Mouse (Mus musculus) mouse trophoblast stem cell (cell line): ENCODE measurements around the gene Ninj2.

Source experiments
- in situ Hi-C, 2 experiments: fragments of 300-500 bp; cut with MseI, MboI; formaldehyde crosslinking; loops; 2 replicates in 1 of 2; 3 replicates in 1 of 2; pipeline ENCODE4 v1.15.1; 2025

Ninj2 gene

DNA sequence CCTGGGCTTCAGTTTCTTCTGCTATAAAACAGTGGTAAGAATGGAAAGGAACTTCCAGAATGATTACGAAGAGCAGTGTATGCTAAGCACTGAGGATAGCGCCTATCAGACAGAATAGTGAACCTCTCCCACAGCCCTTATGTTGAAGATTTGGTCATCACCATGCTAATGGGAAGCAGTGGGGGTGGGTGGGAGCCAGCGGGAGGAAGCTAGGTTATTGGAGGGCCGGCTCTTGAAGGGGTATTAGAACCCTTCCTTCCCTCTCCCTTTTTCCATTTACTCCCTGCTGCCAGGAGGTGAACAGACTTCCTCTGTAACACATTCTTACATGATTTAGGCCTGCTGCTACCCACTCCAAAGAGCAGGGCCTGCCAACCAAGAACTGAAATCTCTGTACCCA lies 1.2 kb upstream of the Ninj2 start:
- in situ Hi-C loops = no loop called here

DNA sequence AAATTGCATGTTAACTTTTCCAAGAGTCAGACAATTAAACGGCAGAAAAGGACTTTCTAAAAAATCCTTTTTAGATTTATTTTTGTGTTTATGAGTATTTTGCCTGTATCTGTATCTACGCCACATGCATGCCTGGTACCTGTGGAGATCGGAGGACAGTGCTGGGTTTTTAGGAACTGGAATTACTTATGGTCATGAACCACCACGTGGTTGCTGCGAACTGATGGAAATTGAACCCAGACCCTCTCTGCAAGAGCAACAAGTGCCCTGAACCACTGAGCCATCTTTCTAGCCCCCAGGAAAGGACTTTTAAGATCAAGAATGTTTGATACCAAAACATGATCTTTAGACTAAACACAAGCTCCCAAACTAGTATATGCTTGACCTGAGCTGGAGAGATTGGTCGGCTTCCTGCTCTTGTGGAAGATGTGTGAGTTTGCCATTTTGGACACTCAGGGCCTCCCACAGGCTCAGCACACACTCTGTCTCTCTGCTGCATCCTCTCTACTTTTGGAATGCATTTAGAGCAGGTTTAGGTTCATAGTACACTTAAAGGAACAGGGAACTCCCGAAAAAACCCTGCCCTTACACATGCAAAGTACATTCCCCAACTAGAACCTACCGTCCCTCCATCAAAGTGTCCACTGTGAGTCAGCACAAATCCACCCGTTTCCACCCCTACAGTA lies 1.1 kb downstream of the Ninj2 start:
- in situ Hi-C loops = no loop called here

DNA sequence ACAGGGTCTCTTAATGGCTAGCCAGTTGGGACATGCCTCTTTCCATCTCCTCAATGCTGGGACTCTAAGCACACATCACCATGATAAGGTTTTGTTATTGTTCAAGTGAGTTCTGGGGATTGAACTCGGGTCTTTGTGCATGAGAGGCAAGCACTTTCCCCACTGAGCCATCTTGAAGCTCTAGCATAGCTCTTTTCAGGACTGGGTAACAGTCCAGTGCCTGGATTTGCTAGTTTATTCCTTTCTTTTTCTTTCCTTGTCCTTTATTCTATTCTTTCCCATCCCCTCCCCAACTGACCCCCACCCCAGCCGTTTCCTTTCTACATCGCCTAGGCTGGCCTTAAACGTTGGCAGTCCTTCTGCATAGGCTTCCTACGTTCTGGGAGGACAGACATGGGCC lies 1.9 kb downstream of the Ninj2 start:
- in situ Hi-C loops = no loop called here

DNA sequence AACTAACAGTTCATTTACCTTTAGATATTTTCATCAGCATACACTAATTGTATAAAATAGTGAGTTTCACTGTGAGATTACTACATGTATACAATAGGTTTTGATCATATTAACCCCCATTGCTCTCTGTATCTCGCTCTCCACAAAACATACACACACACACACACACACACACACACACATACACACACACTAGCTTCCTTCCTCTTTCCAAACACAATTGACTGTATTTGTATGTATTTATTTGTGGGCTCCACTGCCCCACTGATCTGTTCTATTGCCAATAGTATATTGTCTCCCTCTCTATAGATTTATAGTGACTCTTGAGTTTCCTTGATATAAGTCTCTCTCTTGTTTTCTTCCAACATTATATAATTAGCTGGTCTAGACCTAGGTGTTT lies 2.4 kb downstream of the Ninj2 start:
- in situ Hi-C loops = no loop called here

DNA sequence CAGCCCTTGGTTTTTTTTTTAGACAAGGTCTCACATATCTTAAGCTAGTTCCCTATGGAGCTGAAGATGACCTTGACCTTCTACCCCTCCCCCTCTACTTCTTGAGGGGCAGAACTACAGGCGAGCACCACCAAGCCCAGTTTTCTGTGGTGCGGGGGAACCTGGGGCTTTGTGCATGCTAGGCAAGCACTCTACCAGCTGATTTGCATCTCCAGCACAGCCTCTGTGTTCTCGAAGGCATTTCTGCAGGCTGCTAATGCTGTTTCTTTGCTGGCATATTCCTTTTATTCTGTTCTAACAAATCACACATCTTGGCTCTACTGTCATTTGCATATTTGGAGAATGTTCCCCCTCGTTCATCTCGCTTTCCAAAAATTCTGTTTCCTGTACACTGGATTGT lies 6.2 kb downstream of the Ninj2 start:
- in situ Hi-C loops = no loop called here

DNA sequence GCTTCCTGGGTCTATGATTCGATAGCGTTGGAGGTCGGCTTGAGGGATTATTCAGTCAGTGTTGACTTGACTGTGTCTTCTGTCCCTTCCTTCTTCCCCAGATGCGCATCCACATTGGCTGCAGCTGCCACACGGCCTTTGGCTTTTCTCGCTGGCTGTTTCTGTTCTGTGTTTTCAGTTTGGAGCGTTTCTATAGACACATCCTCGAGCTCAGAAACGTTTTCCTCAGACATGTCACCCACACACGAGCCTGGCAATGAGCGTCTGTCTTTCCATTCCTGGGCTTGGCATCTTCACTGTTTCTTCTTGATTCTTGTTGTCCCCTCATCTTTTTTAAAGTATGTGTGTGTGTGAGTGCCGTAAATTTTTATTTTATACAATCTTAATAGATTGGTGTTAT lies 8.1 kb downstream of the Ninj2 start:
- in situ Hi-C loops = no loop called here

DNA sequence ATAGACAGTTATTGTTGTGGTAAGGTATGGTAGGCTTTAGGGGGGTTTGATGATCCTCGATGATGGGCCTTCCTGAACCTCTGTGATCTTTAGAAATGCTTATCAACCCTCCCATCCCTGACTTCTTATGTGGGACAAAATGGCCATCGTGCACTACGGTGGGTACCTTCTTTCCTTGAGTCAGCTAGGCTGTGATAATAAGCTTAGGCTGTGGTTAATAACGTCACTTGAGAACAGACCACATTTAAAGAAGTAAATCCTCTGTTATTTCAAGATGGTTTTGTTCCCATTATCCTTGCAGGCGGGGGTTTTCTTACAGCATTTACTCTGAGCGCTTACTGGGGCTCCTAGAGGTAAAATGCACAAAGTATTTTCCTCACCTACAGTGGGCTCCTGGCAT lies 8.8 kb downstream of the Ninj2 start:
- in situ Hi-C loops = no loop called here

DNA sequence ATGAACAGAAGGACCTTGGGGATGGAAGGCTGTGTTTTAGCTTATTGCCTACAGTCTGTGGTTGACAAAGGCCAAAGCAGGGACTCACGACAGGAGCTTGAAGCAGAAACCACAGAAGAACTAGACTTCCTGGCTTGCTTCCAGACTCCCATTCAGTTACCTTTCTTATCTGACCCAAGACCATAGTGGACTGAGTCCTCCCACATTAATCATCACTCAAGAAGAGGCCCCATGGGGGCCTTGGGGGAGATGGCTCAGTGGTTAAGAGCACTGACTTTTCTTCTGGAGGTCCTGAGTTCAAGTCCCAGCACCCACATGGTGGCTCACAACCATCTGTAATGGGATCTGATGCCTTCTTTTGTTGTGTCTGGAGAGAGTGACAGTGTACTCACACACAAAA lies 10.0 kb downstream of the Ninj2 start:
- in situ Hi-C loops = no loop called here

DNA sequence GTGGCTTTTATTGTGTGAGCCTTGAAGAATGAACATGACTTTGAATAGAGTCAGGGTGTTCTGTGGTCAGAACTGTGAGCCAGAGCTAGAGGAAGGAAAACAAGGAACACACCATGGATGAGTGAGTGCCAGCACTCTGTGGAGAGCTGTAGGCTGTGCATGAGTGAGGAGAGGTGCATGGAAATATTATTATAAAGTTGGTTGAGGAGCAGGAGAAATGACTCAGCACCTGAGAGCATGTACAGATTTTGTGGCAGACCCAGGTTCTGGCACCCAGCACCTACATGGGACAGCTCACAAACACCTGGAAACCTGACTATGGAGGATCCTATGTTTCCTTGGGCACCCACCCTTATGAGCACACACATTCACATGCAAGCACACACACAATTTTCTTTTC lies 11.9 kb downstream of the Ninj2 start:
- in situ Hi-C loops = no loop called here

DNA sequence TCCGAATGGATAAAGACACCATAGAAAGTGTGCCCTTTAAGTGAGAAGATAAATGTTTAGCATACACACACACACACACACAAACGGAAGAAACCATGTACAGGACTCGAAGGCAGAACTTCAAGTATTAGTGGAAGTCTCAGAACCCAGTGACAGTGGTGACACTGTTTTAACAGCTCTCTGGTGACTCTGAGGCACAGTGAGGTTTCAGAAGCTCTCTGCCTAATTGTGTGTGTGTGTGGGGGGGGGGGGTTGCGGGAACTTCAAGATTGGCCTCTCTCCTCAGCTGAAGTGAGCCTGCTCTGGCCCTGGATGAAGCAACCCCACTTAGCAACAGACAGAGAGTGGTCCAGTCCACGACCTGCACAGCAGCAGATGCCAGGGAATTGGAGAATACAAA lies 14.4 kb downstream of the Ninj2 start:
- in situ Hi-C loops = no loop called here

DNA sequence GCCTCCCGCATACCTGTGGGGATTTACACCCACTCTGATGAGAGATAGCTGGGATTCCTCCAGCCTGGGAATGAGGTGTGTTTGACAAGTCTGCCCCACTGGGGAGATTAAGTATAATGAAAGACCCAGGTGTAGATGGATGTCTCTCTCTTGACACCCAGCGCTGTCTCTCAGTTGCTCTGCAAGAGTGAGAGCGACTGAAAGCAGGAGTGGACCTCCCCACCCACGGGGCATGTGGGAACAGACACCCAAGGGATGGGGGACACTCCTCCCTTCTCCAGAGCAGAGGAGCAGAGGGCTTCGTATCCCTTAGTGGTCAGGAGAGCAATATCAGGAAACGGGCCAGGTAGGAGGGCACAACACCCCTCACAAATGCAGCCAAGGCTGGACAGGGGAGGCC lies 14.9 kb downstream of the Ninj2 start:
- in situ Hi-C loops = no loop called here

DNA sequence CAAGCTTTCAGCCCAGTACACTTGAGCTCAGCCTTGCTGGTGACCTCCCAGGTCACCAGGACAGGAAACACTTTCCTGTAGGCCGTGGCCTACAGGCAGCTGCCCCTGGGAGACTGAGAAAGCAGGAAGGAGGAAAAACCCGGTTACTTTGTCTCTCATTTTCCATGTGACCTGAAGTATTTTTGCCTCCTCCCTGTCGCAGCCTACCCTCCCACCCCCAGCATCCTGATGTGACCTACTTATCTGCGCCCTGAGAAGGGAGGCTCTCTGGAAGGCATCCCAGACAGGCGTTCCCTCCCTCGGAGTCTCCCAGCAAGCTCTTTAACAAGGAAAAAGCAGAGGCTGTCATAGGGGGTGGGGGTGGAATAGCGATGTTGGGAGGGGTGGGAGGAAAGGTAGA lies 16.0 kb downstream of the Ninj2 start:
- in situ Hi-C loops = no loop called here

DNA sequence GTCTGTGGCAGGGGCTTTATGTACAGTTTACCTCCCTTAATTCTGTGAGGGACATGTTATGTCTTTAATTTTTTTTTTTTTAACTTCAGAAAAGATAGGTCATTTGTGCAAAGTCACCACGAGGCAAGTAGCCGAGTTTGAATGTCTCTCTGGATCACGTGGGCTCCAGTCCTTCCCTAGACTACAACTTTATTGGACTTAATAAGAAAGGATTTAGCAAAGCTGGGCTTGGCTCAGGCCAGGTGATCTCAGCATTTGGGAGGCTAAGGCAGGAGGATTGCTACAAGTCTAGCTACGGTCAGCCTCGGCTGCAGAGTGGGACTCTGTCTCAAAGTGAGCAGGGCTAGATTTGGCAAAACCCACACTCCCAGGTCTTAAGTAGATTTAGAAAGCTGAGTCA lies 16.8 kb downstream of the Ninj2 start:
- in situ Hi-C loops = no loop called here

DNA sequence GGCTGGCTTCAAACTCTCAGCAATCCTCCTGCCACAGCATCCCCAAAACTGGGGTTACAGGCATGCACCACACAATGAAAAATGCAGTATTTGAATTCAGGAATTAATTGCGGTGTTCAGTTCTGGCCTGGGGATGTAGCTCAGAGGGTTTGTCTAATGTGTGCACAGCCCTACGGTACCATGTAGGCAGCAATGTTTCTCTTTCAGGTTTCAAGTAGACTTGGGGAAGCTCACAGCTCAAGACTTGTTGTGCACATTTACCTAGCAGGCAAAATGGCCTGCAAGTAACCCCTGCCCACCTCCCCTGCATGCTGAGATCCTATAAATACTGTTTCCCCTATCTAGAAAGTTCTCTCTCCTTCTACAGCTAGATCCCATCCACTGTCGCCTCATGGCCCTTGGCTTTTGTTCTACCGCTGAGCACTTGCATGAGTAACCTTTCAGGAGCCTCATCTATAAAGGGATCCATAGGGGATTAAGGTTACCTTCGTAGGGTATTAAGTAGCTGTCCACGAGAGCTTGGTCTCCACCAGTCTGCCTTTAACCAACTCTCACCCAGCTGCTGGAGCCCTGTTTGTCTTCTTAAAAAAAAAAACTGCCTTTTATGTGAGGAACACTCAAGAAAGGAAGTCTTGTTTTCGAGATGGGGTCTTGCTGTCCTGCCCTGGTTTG lies 17.7 kb downstream of the Ninj2 start:
- in situ Hi-C loops = no loop called here

DNA sequence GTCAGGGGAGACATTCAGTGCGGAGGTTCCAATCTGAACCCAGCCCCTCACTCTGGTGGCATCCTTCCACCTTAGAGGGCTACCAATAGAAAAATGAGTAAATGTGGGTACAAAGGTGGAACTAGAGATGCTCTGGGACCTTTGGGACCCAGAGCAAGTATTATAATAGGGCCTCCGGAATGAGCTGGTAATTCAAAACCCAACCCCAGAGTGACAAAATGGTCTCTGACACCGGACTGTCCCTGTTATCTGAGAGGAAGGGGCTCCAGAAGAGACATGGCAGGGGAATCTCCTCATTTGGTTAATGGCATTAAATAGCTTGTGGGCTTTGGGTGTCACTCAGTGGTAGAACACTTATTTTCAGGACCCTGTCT lies 18.2 kb downstream of the Ninj2 start:
- in situ Hi-C loops = no loop called here

DNA sequence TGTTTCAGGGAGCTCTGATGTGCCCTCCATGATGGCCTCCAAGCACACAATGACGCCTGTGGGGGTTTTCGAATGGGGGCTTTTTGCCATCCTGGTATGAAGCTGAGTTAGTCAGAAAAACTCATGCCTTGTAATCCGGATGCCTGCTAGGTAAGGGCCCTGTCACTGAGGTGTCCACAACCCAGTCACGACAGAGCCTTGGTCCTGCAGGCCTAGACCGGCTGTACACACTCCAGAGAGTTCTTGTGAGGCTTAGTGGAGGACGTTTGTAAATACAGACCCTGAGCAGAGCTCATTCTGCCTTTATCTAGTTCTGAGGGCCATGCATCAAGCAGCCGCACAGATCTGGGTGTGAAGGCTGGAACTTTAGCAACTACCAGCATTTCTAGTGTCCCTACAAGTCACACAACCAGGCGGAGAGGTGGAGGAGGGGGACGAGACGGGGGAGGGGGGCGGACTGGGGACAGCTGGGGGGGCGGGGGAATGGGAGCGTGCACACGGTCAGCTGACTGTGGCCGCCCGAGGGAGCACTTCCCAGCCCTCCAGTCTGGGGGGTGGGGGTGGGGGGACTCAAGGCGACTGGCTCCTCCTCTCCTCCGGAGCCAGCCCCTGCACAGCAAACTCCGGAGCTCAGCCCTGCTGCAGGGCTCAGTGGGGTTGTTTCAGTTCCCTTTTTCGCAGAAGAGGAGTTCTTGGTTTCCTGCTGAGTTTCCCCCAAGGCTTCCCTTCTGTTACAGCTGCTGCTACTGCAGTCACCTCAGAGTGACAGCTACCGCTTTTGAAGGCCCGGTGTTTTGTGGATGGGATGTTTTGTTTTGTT lies 19.0 kb downstream of the Ninj2 start:
- in situ Hi-C loops = no loop called here

DNA sequence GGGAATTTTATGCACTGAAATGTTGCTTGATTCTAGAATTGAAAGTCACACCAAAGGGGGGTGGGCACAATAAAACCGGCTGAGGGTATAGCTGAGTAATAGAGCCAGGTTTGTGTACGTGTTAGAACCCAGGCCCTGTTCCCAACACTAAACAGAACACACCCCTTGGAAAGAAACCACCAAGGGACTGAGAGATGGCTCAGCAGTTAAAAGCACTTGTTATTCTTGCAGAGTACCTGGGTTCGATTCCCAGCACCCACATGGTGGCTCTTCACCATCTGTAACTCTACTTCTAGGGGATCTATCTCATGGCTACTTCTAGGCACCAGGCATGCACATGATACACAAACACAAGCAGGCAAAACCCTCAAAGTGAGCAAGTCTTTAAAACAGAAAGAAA lies 20.7 kb downstream of the Ninj2 start:
- in situ Hi-C loops = no loop called here

DNA sequence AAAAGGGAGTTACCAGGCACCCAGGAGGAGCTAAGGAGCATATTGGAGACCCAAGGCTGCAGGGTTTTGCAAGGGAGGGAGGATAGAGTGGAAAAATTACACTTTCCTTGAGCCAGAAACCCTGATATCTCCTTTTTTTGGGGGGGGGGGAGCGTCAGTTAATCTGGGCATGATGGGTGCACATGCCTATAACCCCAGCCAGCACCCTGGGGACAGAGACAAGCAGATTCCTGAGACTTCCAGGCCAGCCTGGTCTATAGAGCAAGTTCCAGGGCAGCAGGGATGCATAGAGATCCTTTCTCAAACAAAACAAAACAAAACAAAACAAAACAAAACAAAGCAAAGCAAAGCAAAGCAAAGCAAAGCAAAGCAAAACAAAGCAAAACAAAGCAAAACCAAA lies 21.1 kb downstream of the Ninj2 start:
- in situ Hi-C loops = no loop called here

DNA sequence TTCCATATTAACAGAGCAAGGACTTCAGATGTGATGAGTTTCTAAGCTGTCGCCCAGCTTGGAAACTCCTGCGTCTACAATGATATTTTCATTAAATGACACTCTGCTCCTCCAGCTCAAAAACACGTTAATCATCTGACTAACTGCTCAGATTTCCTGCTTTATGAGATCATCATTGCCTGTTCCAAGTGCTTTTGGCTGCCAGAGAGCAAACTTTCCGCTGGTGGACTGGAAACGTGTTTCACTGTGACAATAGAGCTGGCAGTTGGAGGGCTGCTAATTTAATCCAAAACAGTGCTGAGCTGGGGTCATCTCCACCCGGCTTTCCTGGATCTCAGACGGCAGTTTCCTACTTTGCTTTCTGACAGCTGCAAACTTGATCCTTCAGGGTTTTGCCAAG lies 21.5 kb downstream of the Ninj2 start:
- in situ Hi-C loops = no loop called here

DNA sequence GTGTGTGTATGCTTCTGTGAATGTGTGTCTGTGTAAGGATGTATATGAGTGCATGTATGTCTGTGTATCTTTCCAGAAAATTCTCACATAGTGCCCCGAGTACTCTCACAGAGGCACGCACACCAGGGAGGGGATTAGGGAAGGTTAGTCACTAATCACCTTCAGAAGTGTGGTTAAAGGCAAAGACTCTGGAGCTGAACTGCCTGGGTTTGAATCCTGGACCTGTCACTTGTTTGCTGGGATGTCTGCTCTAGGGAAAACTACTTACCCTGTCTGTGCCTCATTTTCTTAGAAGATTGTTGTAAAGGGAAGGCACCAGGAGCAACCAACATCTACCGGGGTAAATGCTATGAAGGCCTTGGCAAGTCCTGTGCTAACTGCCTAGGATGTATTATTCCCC lies 22.3 kb downstream of the Ninj2 start:
- in situ Hi-C loops = no loop called here

DNA sequence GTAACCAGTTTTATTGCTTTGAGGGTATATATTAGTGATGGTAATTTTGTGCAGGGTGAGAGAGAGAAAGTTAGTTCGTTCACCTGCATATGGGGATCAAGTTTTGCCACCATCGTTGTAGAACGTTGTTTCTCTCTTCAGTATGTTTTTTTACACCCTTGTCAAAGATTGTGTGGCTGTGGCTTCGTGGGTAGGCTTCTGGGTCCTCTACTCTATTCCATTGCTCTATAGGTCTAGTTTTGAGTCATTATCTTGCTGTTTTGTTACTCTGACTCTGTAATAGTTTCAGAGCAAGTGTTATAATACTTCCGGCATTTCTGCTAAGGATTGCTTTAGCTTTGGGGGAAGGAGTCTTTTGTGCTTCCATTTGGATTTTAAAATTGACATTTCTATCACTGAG lies 26.7 kb downstream of the Ninj2 start:
- in situ Hi-C loops = no loop called here

DNA sequence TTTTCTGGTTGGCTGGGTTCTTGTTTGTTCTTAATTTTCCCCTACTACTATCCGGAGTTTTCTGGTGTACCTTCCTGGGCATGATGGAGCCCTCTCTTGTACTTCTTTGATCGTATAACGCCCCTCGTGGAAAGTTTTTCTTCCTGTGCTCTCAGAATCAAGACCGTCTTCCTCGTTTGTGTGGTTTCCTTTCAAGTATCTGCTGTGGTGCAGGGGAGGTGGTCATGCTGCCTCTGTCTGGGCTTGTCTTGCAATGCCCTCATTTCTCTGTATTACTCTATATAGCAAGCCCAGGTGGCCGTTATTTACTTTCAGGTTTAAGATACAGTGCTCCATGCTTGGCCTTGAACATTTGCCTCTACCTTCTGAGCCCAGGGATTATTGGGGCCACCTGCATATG lies 31.5 kb downstream of the Ninj2 start:
- in situ Hi-C loops = no loop called here

DNA sequence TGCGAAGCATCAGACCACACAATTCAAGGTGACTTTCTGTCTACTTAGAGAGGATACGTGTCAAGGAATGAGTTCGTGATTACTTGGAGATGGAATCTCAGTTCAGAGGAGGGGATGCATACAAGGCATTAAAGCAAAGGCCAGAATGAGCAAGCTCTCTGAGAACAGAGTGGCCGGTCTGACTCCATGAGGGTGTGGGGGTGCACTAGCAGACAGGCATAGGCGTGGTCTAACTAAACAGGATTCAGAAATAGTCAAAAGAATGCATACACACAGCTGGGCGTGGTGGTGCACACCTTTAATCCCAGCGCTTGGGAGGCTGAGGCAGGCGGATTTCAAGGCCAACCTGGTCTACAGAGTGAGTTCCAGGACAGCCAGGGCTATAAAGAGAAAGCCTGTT lies 33.3 kb downstream of the Ninj2 start:
- in situ Hi-C loops = no loop called here
